Mouse (Mus musculus) heart, postnatal 0 days (tissue): ENCODE data around the gene Ttc34.

Source experiments
- CTCF ChIP-seq: IDR thresholded peaks from 2 replicates; pipeline ENCODE4 v1.5.1; 2016; ENCODE audit warnings: antibody characterized with exemption, control low read depth, low read depth
- EP300 ChIP-seq: IDR thresholded peaks from 2 replicates; pipeline ENCODE4 v1.6.1; 2016; ENCODE audit warnings: antibody characterized with exemption, low read depth

DNA sequence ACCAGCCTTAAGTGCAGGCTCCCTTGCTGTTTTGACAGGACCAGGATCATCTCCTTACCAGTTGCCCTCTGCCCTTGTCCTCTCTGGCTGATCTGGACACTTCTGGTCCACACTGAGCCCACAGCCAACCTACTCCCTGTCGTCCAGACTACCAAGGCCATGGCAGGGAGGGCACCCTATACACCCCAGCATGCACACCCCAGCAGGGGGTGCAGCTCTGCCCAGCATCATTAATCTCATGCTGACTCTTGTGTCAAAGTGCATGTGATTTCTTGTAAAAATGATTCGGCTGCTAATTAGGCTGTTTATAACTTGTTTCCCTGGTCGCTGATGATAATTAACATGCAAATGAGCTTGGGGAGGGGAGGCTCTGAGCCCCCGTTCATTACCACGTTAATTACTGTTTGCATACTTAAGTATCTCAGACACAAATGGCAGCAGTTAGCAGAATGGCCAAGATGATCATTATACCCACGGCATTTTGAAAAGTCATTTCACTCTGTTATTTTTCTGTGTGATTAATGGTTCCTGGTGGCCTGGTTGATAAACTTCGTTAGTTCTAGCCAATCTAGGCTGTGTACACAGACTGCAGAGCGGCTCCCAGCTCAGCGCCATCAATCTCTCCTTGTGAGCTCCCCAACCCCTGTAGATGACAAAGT lies 5.2 kb upstream of the Ttc34 start:
- no peak for TF ChIP-seq CTCF
- TF ChIP-seq EP300, result no peak
